Comparison of ENCODE assay signal across 18 mouse cellular contexts in genomic region chr5:141782330-141782729, GRCm38 (mm10).
"Had no signal": no experiment of that assay in that cellular context is flagged by ENCODE, and none has a peak within 500 bp of the region (broad histone marks: within the 10 kb centered on the region; RNA-seq: fewer than 3 reads in every experiment).

No protein-coding gene starts in this region.

- ATAC-seq: midbrain, embryonic 16.5 days had no signal

- H3K9ac ChIP-seq: limb, embryonic 12.5 days; liver, embryonic 14.5 days; lung, embryonic 15.5 days; midbrain, embryonic 12.5 days; neural tube, embryonic 13.5 days; stomach, embryonic 15.5 days had no signal

- H3K4me3 ChIP-seq: limb, embryonic 12.5 days; lung, embryonic 15.5 days; midbrain, embryonic 12.5 days; neural tube, embryonic 13.5 days; stomach, embryonic 15.5 days had no signal

- H3K27me3 ChIP-seq: limb, embryonic 12.5 days; lung, embryonic 15.5 days; midbrain, embryonic 12.5 days; neural tube, embryonic 13.5 days; stomach, embryonic 15.5 days had no signal

- H3K4me1 ChIP-seq: limb, embryonic 12.5 days; lung, embryonic 15.5 days; midbrain, embryonic 12.5 days; neural tube, embryonic 13.5 days; stomach, embryonic 15.5 days had no signal

- H3K9me3 ChIP-seq: limb, embryonic 12.5 days; lung, embryonic 15.5 days; midbrain, embryonic 12.5 days; neural tube, embryonic 13.5 days; stomach, embryonic 15.5 days had no signal

- H3K36me3 ChIP-seq: limb, embryonic 12.5 days; lung, embryonic 15.5 days; midbrain, embryonic 12.5 days; neural tube, embryonic 13.5 days; stomach, embryonic 15.5 days had no signal

- H3K4me2 ChIP-seq: limb, embryonic 12.5 days; lung, embryonic 15.5 days; midbrain, embryonic 12.5 days; neural tube, embryonic 13.5 days; stomach, embryonic 15.5 days had no signal

- H3K27ac ChIP-seq: kidney, postnatal 0 days; limb, embryonic 12.5 days; liver, embryonic 14.5 days; lung, embryonic 15.5 days; midbrain, embryonic 12.5 days; neural tube, embryonic 13.5 days; stomach, embryonic 15.5 days had no signal

- DNase-seq: kidney, adult 11 months; kidney, adult 9 months; kidney, postnatal 36 days; layer of hippocampus, adult 9-11 months; liver; retina, postnatal 1 day; right cerebral cortex, postnatal 4 days; spleen, adult 18-20 months; thymus, adult 2 months; thymus, postnatal 25 days had no signal
